Mouse (Mus musculus) testis, postnatal 14 days (tissue): ENCODE data around the gene Npas2.

ENCODE experiments used
- DNase-seq: peaks from one replicate; pipeline ENCODE4 v3.0.0; 2021; ENCODE audit warnings: low spot score

Npas2 gene

DNA sequence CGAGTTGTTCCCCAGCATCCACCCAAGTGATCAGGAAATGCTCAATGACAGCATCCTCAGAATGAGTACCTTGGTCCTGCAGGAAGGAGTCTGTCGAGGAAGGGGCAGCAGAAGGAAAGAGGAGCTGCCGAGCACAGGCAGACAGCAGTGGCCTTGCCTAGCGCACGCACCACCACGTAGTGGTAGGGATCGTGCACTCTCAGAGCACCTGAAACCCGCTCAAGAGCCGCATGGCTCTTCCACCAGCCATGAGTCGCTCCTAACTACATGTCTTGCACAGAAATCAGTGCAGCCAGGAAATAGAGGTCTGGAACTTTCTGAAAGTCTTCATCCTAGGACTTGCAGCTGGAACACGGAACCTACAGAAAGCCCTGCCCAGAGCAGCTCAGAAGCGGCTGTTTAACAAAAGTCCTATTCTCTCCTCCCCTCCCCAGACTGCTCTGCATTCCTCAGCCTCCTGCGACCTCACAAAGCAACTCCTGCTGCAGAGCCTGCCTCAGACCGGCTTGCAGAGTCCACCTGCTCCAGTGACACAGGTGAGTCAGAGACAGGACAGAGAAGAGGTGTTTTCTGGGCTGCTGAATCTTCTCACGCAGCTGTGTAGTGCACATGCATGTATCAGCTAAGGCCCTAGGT, 142.1 kb downstream of the Npas2 start:
- peak; percentile 43 for DNase-seq

DNA sequence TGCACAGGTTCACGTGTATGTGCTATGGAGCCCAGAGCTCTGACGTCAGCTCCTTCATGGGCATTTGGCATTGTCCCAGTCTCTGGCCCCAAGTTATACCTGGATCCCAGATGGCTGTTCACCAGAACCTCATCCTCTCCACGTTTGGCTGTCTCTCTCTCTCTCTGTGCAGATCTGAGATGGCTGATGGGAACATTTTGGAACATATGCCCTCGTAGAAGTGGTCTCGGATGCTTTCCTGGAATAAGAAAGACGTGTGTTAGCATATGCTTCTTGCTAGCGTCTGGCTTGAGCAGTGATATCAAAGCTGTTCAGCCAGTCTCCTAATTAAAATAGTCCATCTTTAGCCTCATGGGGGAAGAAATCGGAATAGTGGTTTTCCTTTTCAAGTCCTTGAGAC, 143.3 kb downstream of the Npas2 start:
- DNase-seq: no peak

GRCm38 (mm10) chr1:39338831-39339230, 145.3 kb downstream of the Npas2 start:
- no peak for DNase-seq

DNA sequence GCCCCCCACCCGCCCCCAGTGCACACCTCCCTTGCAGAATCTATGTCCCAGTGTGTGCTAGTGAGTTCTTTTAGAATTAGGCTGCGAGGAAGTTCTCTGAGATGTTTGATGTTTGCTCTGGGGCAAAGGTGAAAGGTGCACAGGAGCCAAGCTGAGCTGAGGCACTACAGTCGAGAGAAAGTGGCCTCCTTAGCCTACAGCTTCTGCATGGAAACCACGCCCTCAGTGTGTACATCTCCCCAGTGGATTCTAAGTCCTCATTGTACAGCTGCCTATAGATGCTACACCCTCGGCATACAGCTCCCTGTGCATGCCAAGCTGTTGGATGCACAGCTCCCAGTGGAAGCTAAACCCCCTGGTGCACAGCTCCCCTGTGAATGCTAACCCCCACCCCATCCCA, 145.9 kb downstream of the Npas2 start:
- DNase-seq: no peak

DNA sequence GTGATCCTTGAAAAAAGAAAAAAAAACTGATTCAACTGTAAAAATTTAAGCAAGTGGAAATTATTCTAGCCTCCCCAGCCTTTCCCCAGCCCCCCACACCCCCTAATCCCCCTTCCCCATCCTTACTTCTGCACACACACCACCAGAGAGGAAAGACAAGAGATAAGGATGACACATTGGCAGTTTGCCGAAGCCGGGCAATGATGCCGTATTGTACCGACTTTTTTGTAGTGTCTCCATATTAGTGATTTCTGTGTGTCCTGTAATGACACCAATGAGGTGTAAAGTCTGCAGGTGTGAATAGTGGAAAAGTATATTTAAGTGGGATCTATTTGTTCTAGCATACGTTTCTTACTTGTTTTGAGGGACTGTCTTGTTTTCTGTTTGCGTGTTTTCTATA, 146.6 kb downstream of the Npas2 start:
- no peak for DNase-seq

DNA sequence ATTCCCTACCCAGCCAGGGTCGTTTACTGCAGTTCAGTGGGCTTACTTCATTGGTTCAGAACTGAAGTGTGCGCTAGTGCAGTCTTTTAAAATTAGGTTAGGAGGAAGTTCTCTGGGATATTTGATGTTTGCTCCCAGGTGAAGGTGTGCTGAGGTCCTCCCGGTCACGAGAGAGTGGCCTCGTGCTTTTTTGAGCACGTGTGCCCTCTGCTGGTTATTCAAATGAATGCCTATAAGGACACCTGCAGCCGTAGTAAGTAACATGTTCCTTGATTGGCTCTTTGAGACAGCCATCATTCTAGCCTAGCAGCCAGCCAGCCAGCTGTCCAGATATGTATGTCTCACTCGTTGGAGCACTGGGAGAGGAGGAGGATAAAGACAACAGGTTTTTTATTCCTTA, 147.1 kb downstream of the Npas2 start:
- DNase-seq: no peak

DNA sequence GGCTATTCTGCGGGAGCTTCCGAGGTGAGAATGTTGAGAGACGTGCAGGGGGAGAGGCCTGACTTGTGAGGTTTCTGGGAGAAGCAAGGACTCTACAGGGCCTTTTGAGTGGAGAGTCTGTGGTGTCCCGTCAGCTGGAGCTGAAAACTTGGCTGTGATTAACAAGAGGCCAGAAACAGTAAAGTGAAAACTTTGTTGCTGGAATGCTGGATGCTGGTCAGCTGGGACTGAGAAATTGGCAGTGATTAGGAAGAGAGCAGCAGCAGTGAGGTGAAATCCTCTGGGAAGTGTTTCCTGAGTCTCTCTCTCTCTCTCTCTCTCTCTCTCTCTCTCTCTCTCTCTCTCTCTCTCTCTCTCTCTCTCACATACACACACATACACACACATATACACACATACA, 148.3 kb downstream of the Npas2 start:
- peak; percentile 33 for DNase-seq

GRCm38 (mm10) chr1:39343242-39343641, 149.7 kb downstream of the Npas2 start:
- DNase-seq: no peak

- no peak for DNase-seq
Observed at GRCm38 (mm10) chr1:39344981-39345600, 151.6 kb downstream of the Npas2 start.

GRCm38 (mm10) chr1:39349001-39349400, 155.5 kb downstream of the Npas2 start:
- no peak for DNase-seq

- DNase-seq: no peak
Observed at GRCm38 (mm10) chr1:39349427-39349826, 155.9 kb downstream of the Npas2 start.

DNA sequence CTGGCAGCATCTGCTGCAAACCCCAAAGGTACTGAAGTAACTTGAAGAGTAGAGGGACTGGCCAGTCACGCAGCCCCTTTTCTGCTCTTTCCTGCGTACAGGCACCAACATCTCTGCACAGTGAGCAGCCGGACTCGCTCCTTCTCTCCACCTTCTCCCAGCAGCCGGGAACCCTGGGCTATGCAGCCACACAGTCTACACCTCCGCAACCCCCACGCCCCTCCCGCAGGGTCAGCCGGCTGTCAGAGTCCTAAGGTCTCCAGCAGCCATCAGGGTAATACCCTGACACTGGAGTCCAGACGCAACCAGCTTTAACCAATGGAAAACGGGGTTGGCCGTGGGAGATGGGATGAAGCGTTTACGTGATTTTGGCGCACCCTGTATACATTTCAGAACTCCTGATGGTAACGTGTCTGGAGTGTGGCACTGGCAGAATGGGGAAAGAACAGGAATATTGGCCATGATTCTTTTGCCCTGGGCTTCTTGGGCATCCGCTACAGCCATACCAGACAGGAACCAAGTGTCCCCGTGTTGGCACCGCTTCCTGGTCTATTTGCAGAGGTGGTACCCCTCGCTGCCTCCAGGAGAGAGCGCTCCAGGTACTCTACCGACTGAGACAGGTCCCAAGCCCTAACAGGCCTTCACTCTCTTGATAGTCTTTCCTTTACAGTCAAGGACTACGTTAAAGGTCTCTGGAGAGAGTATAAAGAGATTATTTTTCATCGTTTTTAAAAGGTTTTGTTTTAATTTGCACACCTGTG, 168.4 kb downstream of the Npas2 start:
- no peak for DNase-seq

DNA sequence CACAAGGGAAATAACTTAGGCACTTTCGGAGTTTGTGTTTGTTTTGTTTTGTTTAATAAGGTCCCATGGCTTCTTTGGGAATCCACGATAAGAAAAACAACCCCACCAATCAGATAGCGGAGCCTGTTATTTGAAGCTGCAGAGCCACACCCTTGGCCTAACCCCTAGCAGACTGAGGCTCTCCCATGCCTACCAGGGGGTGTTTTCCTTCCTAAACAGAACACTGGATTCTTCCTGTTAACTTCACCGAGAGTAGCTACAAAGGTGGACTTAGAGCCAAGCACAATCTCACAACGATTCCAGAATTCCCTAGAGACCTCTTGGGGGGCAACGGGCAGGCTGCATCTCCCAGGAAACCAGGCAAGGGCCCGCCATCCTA, 169.0 kb downstream of the Npas2 start:
- DNase-seq: no peak

DNA sequence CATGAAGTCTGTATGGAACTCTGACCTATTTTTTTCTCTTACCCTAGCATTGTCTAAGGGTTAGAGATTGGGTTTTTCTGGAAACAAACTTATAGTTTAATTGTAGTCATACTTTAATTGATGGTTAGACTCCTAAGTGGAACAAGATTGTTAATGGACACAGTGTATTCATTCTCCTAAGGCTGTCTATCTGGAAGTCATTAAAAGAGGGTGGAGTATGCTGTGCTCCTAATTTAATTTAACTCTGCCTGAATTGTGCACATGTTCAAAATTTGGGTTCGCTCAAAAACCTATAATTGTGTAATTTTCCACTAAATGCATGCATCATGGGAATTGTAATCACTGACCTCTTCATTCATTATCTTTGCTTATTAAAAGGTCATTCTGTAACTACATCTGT, 172.0 kb downstream of the Npas2 start:
- DNase-seq: no peak

GRCm38 (mm10) chr1:39367045-39367444, 173.5 kb downstream of the Npas2 start:
- DNase-seq: no peak

- DNase-seq: peak; percentile 95
Observed at GRCm38 (mm10) chr1:39367601-39368266, 174.2 kb downstream of the Npas2 start, which contains the start of gene Rpl31. TSS of gene Rpl31 (plus strand) at chr1:39367842.

- DNase-seq: peak; percentile 42
Observed at GRCm38 (mm10) chr1:39368267-39368841, 174.8 kb downstream of the Npas2 start.

- no peak for DNase-seq
Observed at GRCm38 (mm10) chr1:39370431-39370830, 176.9 kb downstream of the Npas2 start.

DNA sequence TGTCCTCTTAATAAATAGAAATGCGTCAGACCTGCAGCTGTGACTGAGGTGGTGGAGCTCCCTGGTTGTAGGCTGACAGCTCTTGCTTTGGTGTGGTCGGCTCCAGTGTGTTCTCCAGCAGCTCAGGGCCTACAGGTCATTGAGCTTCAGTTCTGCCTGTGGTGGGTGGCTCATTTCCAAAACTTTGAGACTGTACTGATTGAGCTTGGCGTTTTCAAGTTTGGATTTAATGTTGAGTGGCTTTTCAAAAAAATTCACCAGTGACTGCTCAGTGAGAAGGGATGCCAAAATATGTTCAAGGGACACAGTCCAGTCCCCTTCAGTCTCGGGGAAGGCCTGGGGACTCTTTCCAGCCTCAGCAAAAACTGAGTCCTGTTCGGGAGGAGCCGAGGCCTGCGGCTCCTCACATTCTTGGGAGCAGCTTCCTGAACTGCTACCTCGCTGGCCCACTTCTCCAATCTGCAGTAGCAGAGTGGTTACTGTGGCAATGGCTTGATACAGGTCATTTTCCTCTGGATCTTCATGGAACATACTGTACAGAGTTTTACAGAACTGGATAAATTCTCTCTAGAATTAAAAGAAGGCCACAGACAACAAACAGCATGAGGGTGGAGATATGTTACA, 178.8 kb downstream of the Npas2 start:
- DNase-seq: no peak

DNA sequence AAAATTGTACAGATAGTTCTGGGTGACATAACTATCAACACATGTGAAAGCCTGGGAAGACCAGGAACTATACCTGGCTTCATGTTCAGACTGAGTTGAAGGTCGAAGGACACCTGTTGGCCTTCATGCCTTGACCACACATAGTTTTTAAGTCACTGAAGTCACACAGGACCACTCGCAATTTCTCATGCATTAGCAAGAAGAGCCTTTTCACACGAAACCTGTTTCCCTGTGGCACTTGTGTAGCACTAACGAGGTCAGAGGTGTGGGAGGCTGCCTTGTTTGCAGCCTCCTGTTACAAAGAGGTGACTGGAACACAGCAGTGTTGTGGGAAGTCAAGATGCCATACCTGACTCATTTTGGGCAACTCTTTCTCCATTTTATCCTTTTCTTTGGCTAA, 179.8 kb downstream of the Npas2 start:
- DNase-seq: no peak

DNA sequence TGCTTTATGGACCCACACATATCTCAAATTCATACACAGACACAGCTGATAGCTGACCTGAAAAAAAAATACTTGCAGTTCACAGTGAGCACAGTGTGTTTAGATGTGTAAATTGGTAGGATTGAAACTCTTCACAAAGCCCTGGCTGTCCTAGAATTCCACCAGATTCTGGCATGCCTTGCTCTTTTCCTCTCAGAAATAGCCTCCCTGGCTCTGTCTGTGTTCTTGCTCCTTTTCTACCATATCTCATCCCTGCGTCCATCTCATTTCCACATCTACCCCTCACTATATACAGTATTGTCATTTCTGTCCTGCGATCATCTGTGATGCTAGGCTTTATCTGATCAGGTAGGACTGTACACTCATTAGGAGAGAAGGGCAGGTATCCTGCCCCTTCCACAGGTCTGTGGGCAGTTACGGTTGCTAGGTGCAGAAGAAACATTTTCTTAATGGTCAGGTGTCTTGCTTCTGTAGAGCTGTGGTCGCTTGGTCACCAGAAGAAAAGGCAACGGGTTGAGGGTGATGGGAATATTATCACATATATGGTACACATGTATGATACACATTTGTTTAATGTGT, 180.8 kb downstream of the Npas2 start:
- no peak for DNase-seq

DNA sequence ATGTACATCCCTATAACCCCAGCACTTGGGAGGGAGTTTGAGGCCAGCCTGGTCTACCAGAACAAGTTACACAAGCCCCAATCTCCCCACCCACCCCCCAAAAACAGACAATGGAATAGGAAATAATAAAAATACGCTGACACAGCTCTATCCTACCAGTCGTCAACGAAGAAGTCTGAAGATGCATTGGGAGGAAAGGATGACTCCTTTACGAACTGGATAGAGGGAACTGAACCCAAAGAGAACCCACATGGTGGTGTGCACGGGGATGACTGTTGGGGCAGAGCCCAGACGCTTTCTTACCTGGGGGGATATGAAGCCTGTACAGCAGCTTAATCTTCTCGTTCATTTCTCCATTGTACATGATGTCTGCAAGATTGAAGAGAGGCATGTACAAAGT, 182.6 kb downstream of the Npas2 start:
- no peak for DNase-seq
